Mouse (Mus musculus) erythroblast, embryonic 14.5 days (primary cell): ENCODE results near the gene Gm28048.

Source experiments
- GATA1 ChIP-seq: IDR thresholded peaks from 2 replicates; pipeline ENCODE4 v1.6.1; 2012; ENCODE audit warnings: low read length, inconsistent platforms, mixed read lengths
- TAL1 ChIP-seq: IDR thresholded peaks from 3 replicates; pipeline ENCODE4 v1.6.1; 2012; ENCODE audit warnings: low read length, inconsistent platforms, mixed read lengths

- no peak for TF ChIP-seq TAL1
- TF ChIP-seq GATA1, result no peak
Measured at GRCm38 (mm10) chr11:22981543-22981950, 343 bp downstream of the Gm28048 start.
